Mouse (Mus musculus) hindbrain, postnatal 0 days (tissue): ENCODE data around the gene Tbc1d2b. TPM values are rescaled to one million over a fixed set of nuclear protein-coding genes. Genes with fewer than 3 reads are reported as not detected.
A peak's percentile ranks its signal among the peaks of the same experiment; 100 is the strongest.

Source experiments
- ATAC-seq: fragments of 200-750 bp; cut with Nextera tagmentation; 2 replicates; pipeline ENCODE4 v1.8.0; 2017; ENCODE audit warnings: mild to moderate bottlenecking, moderate TSS enrichment, moderate library complexity
- DNase-seq: peaks from one replicate; pipeline ENCODE4 v3.0.0-alpha.2; 2015; ENCODE audit warnings: low spot score
- H3K27ac ChIP-seq: fragments of 300-500 bp; sonication (generic); 2 replicates; pipeline ENCODE4 v1.5.1; 2014; ENCODE audit warnings: mild to moderate bottlenecking
- H3K27me3 ChIP-seq: fragments of 300-500 bp; sonication (generic); 2 replicates; pipeline ENCODE4 v1.6.1; 2014; ENCODE audit warnings: low read length, mixed read lengths; ENCODE audit not compliant: insufficient read depth
- H3K36me3 ChIP-seq: fragments of 300-500 bp; sonication (generic); 2 replicates; pipeline ENCODE4 v1.6.1; 2014; ENCODE audit warnings: low read length, mixed read lengths; ENCODE audit not compliant: insufficient read depth
- H3K4me1 ChIP-seq: fragments of 300-500 bp; sonication (generic); 2 replicates; pipeline ENCODE4 v1.6.1; 2014; ENCODE audit warnings: antibody characterized with exemption, low read length, mixed read lengths; ENCODE audit not compliant: insufficient read depth
- H3K4me2 ChIP-seq: fragments of 300-500 bp; sonication (generic); 2 replicates; pipeline ENCODE4 v1.6.1; 2014; ENCODE audit warnings: low read depth, mild to moderate bottlenecking, low read length, moderate library complexity, mixed read lengths
- H3K4me3 ChIP-seq: fragments of 300-500 bp; sonication (generic); 2 replicates; pipeline ENCODE4 v1.5.1; 2014; ENCODE audit warnings: low read length
- H3K9ac ChIP-seq: fragments of 300-500 bp; sonication (generic); replicated peaks from 2 replicates; pipeline ENCODE4 v1.6.1; 2014; ENCODE audit warnings: mild to moderate bottlenecking, low read length, moderate library complexity, mixed read lengths
- H3K9me3 ChIP-seq: fragments of 300-500 bp; sonication (generic); 2 replicates; pipeline ENCODE4 v1.6.1; 2016; ENCODE audit warnings: low read length, mixed read lengths
- CTCF ChIP-seq: IDR thresholded peaks from 2 replicates; pipeline ENCODE4 v1.5.1; 2016; ENCODE audit warnings: antibody characterized with exemption, control low read depth, low read depth
- WGBS: fragments of 180-500 bp; shearing (Covaris S2); extraction: QIAGEN DNeasy Blood & Tissue Kit; methylation state at CpG from one replicate; pipeline ENCODE4 v1.1.7; 2014; 5-methylcytosine and 5-hydroxymethylcytosine counted together
- polyA plus RNA-seq: library from polyadenylated mRNA; unstranded; fragments of >200 nt; fragmentation: Nextera tagmentation; extraction: Ambion mirVana; gene quantifications from 2 replicates; pipeline ENCODE4 v1.2.1, GENCODE M21; 2015
- total RNA-seq: library from RNA; depleted of rRNA; stranded (reverse); fragments of >200 nt; gene quantifications from 2 replicates; pipeline ENCODE4 v1.2.3, GENCODE M21; 2014; rRNA removed

Gene Tbc1d2b
- total and polyA plus RNA-seq, 2 experiments from 2014 or later: 4.1 to 17.7 TPM

DNA sequence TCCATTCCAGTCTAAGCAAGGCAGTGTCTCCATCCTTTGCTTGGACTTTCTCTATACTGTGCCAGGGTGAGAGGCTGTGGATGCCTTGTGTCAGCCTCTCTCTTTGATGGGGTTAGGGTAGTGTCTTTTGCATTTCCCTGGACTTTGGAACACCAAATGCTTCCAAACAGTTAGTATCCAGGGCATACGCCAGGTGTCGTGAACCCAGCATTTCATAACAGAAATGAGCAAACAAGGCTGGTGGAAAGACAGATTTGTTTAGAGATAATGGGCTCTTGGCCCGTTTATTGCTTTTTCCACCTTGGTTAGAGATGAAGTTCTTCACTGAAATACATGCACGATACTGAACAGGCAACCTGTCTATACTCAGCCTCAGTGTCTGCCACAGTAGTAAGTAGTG lies 105.0 kb downstream of the Tbc1d2b start:
- WGBS: 94% methylated on average over 4 of the region's 4 CpGs
- Histone ChIP-seq H3K4me3 (no peak overlapping the region), H3K36me3 (no peaks in the 10 kb centered on the region), H3K9ac (no peak overlapping the region), H3K27me3 (no peaks in the 10 kb centered on the region), H3K27ac (no peak overlapping the region), H3K4me2 (no peak overlapping the region), H3K4me1 (0 out of 2 replicates have a peak, but pooled peaks cover 7% of the 10 kb centered on the region), H3K9me3 (no peaks in the 10 kb centered on the region)
- no peak for TF ChIP-seq CTCF
- DNase-seq: no peak
- no peak for ATAC-seq

DNA sequence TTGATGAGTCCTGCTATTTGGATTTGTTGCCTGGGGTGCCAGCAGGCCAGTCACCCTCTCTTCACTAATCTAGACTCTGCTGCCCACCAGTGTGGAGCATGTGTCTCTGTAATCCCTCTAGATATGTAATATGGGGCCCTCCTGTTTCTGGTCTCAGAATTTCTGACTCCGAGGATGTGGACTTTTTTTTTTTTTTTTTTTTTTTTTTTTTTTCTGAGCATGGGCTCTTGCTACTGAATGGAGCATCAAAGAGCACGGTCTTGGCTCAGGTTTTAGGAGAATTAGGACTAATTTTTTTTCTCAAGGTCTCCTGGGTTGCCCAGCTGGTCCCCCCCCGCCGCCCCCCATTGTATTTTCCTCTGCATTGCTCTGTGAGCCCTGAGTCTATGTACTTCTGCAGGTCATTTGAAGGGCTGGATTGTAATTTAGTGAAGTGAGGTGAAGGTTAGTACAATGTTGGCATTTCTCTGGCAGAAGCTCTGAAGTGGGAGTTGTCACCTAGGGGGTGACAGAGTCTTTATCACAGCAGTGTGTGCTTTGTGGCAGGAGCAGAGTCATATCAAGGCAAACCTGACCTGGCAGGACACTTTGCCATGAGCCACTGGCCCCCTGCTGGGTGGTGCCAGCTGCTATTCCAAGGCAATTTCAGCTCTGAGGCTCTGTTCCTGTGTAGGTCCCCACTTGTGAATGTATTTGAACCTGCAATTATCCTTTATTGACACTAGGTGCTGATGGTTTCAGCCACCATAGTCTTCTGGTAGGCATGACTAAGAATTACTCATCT lies 105.7 kb downstream of the Tbc1d2b start:
- no peak overlapping the region for H3K9ac ChIP-seq
- H3K27me3 ChIP-seq: no peaks in the 10 kb centered on the region
- DNase-seq: no peak
- TF ChIP-seq CTCF: 0 out of 2 replicates have a peak, but pooled peaks have one; percentile 16
- H3K4me1 ChIP-seq: 0 out of 2 replicates have a peak, but pooled peaks cover 7% of the 10 kb centered on the region
- no peak for ATAC-seq
- 59% methylated on average over 4 of the region's 4 CpGs for WGBS
- H3K9me3 ChIP-seq: no peaks in the 10 kb centered on the region
- H3K27ac ChIP-seq: no peak overlapping the region
- H3K4me3 ChIP-seq: no peak overlapping the region
- no peaks in the 10 kb centered on the region for H3K36me3 ChIP-seq
- peak overlapping the region; percentile 98; the same call in 1 of the 2 replicates for H3K4me2 ChIP-seq

DNA sequence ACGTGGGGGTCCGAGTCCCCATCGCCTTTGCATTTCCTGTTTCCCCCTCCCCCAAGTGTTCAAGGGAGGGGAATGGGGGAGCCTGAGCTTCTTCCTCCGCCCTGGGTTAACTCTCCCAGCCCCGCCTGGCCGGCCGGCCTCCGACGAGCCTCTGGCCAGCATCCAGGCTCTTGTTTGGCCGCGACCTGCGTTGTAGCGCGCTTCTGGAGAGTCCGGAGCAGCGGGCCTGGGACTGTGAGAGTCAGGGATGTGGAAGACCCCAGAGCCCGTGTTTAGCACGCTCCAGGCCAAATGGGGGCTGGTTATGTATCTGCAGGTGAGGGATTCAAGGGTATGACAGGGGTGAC lies 106.9 kb downstream of the Tbc1d2b start:
- TF ChIP-seq CTCF: no peak
- Histone ChIP-seq H3K9ac (peak overlapping the region; percentile 71), H3K4me2 (peak overlapping the region; percentile 98), H3K27me3 (no peaks in the 10 kb centered on the region), H3K9me3 (no peaks in the 10 kb centered on the region), H3K27ac (peak overlapping the region; percentile 26; the same call in 1 of the 2 replicates), H3K4me3 (peak overlapping the region; percentile 76), H3K4me1 (0 out of 2 replicates have a peak, but pooled peaks cover 7% of the 10 kb centered on the region), H3K36me3 (no peaks in the 10 kb centered on the region)
- DNase-seq: peak; percentile 55
- 1% methylated on average over 18 of the region's 18 CpGs for WGBS
- ATAC-seq: peak; percentile 39; the same call in 1 of the 2 replicates

DNA sequence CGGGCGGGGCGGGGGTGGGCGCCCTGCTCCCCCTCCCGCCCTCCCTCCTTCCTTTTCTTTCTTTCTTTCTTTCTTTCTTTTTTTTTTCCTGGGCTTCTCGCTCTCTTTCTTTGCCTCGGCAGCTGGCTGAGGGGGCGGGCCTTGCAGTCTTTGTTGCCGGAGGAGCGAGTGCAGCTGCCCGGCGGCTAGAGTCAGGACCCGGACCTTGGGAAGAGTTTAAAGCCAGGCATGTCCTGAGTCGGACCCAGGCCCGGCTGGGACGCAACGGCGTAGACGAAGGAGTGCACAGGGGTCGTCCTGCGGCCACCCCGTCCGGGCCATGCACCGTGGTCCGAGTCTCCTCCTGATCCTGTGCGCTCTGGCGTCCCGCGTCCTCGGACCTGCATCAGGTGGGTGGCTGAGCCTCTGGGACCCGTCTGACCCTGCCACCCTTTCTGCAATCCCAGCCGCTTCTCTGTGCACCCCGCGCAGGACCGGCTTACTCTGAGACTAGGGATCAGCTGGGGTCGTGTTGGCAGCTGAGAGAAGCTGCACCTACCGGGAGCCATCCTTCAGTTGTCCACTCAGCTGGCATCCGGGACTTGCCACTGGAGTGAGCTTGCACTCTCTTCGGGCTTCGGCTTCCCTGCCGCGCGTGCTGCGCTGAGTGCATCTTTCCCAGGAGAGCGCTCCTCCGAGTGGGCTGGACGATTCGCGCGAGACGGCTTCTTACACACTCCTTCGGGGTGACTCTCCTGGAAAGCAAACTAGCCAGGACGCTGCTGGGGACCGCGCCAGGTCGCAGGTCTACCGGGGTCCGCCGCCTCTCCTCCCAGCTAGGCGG lies 107.5 kb downstream of the Tbc1d2b start, which contains the start of gene Adamts7:
Gene Adamts7, plus strand, starts transcription at position 144 of the 823 bp plus-strand sequence.
- Histone ChIP-seq H3K27ac (peak within 1 kb of the TSS; percentile 26), H3K4me3 (peak within 1 kb of the TSS; percentile 76), H3K36me3 (no peaks in the 10 kb centered on the region), H3K4me2 (peak within 1 kb of the TSS; percentile 98), H3K9me3 (no peaks in the 10 kb centered on the region), H3K4me1 (0 out of 2 replicates have a peak, but pooled peaks cover 7% of the 10 kb centered on the region), H3K9ac (peak within 1 kb of the TSS; percentile 71), H3K27me3 (no peaks in the 10 kb centered on the region)
- DNase-seq: peak; percentile 66
- TF ChIP-seq CTCF: 0 out of 2 replicates have a peak, but pooled peaks have one; percentile 4
- WGBS: 2% methylated on average over 57 of the region's 60 CpGs
- peak; percentile 64 for ATAC-seq

DNA sequence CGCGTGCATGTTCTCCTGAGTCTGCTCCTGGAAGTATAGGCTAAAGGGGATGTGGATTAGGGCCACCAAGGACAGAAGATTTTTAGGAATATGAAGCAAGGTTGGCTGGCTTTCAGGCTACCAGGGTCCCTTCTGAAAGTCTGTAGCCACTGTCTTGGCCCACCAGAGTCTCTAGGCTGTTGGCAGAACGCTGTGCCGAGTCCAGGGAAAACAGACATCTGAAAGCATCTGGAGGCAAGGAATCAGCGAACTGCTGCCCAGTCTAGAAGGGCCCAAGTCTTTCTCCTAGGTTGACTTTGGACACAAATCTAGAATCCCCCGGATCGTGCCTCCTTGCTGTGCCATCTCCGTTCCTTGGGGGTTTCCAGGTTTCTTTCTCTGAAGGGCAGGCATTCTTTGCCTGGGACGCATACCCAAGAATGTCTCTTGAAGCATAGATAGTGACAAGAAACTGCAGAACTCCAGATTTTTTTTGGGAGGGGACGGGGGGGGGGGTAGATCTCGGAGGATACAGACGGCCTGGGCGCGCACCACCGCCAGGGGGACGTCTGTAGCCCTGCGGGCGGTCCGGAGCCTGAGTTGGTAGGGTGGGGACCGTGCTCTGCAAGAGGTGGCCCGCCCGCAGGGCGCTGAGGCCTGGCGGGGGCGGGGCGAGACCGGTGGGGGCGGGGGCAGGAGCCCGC lies 108.2 kb downstream of the Tbc1d2b start:
- peak; percentile 43 for TF ChIP-seq CTCF
- WGBS: 8% methylated on average over 27 of the region's 29 CpGs
- Histone ChIP-seq H3K27ac (no peak overlapping the region), H3K27me3 (no peaks in the 10 kb centered on the region), H3K9me3 (no peaks in the 10 kb centered on the region), H3K4me2 (peak overlapping the region; percentile 98), H3K4me1 (0 out of 2 replicates have a peak, but pooled peaks cover 7% of the 10 kb centered on the region), H3K9ac (peak overlapping the region; percentile 71), H3K4me3 (peak overlapping the region; percentile 76), H3K36me3 (no peaks in the 10 kb centered on the region)
- DNase-seq (peak; percentile 55), ATAC-seq (peak; percentile 65)

Other genes with a start within 250 kb of the Tbc1d2b start
- 31.5 and 36.2 TPM in 2 replicates for gene Ctsh, start 216.7 kb downstream of the Tbc1d2b start, total RNA-seq
- 36.4 and 45.0 TPM in 2 replicates for gene Ctsh, start 216.7 kb downstream of the Tbc1d2b start, polyA plus RNA-seq
- gene Morf4l1, start 156.0 kb downstream of the Tbc1d2b start, total RNA-seq: 178 and 179 TPM in 2 replicates
- gene Morf4l1, start 156.0 kb downstream of the Tbc1d2b start, polyA plus RNA-seq: 527 and 556 TPM in 2 replicates
- 6.4 and 10.4 TPM in 2 replicates for gene Adamts7, start 107.7 kb downstream of the Tbc1d2b start, total RNA-seq
- gene Adamts7, start 107.7 kb downstream of the Tbc1d2b start, polyA plus RNA-seq: 2.7 and 2.9 TPM in 2 replicates